Mouse (Mus musculus) MEL (cell line): ENCODE measurements around the gene Mcl1. TPM values are rescaled to one million over a fixed set of nuclear protein-coding genes. Genes with fewer than 3 reads are reported as not detected.

Source experiments
- DNase-seq: peaks from one replicate; pipeline ENCODE4 v3.0.0; 2011; ENCODE audit warnings: low read depth, low spot score
- H3K27ac ChIP-seq: 2 replicates; pipeline ENCODE4 v1.5.1; 2012; ENCODE audit warnings: low read depth, mild to moderate bottlenecking, control low read depth, low read length, moderate library complexity; ENCODE audit not compliant: control insufficient read depth
- H3K27me3 ChIP-seq, 2 experiments: fragments of 150-350 bp in 1 of 2; sonication (generic) in 1 of 2; 2 replicates each; pipeline ENCODE4 v1.6.1; 2012; ENCODE audit warnings: low read length in 2 of 2, mild to moderate bottlenecking in 2 of 2, improper control_type of control experiment in 1 of 2, moderate library complexity in 1 of 2; ENCODE audit not compliant: insufficient read depth in 2 of 2, control insufficient read depth in 1 of 2
- H3K36me3 ChIP-seq, 2 experiments: 2 replicates each; pipeline ENCODE4 v1.6.1; 2012 to 2014; ENCODE audit warnings: low read length in 2 of 2, improper control_type of control experiment in 1 of 2, inconsistent platforms in 1 of 2, mild to moderate bottlenecking in 1 of 2; ENCODE audit not compliant: insufficient read depth in 2 of 2, control insufficient read depth in 1 of 2
- H3K4me1 ChIP-seq, 2 experiments: fragments of 150-350 bp in 1 of 2; sonication (generic) in 1 of 2; 2 replicates each; pipeline ENCODE4 v1.6.1; 2012; ENCODE audit warnings: low read length in 2 of 2, improper control_type of control experiment in 1 of 2, mild to moderate bottlenecking in 1 of 2; ENCODE audit not compliant: insufficient read depth in 2 of 2, control insufficient read depth in 1 of 2
- H3K4me3 ChIP-seq, 2 experiments: fragments of 150-350 bp in 1 of 2; sonication (generic) in 1 of 2; 2 replicates each; pipeline ENCODE4 v1.5.1; 2012; ENCODE audit warnings: low read depth in 2 of 2, low read length in 2 of 2, mild to moderate bottlenecking in 2 of 2, moderate library complexity in 2 of 2, control low read depth in 1 of 2, improper control_type of control experiment in 1 of 2; ENCODE audit not compliant: control insufficient read depth in 1 of 2, insufficient read depth in 1 of 2
- H3K79me2 ChIP-seq: 2 replicates; pipeline ENCODE4 v1.6.1; 2012; ENCODE audit warnings: mild to moderate bottlenecking, low read length, moderate library complexity; ENCODE audit not compliant: control insufficient read depth, poor library complexity, insufficient read depth
- H3K9ac ChIP-seq: 2 replicates; pipeline ENCODE4 v1.6.1; 2012; ENCODE audit warnings: low read depth, mild to moderate bottlenecking, control low read depth, low read length, moderate library complexity; ENCODE audit not compliant: control insufficient read depth, poor library complexity, severe bottlenecking
- H3K9me3 ChIP-seq: fragments of 150-350 bp; sonication (generic); replicated peaks from 2 replicates; pipeline ENCODE4 v1.6.1; 2012; ENCODE audit warnings: mild to moderate bottlenecking, low read length, improper control_type of control experiment, moderate library complexity; ENCODE audit not compliant: insufficient read depth
- BHLHE40 ChIP-seq: IDR thresholded peaks from 2 replicates; pipeline ENCODE4 v1.6.1; 2012; ENCODE audit warnings: low read depth, mild to moderate bottlenecking, inconsistent platforms, low read length, improper control_type of control experiment, borderline replicate concordance
- CHD2 ChIP-seq: IDR thresholded peaks from 2 replicates; pipeline ENCODE4 v1.6.1; 2011; ENCODE audit warnings: low read length, improper control_type of control experiment
- CTCF ChIP-seq, 3 experiments: IDR thresholded peaks in 2 of 3; conservative IDR thresholded peaks in 1 of 3; 2 replicates each; pipeline ENCODE4 v1.5.1; 2011 to 2012; ENCODE audit warnings: low read length in 3 of 3, low read depth in 2 of 3, mild to moderate bottlenecking in 2 of 3, improper control_type of control experiment in 1 of 3, inconsistent platforms in 1 of 3, mixed read lengths in 1 of 3, moderate library complexity in 1 of 3; ENCODE audit not compliant: control insufficient read depth in 1 of 3, insufficient read depth in 1 of 3, poor library complexity in 1 of 3, severe bottlenecking in 1 of 3
- ELF1 ChIP-seq: IDR thresholded peaks from 2 replicates; pipeline ENCODE4 v1.6.1; 2014; ENCODE audit warnings: low read depth, mild to moderate bottlenecking, inconsistent platforms, low read length, improper control_type of control experiment, moderate library complexity
- ETS1 ChIP-seq: IDR thresholded peaks from 2 replicates; pipeline ENCODE4 v1.6.1; 2012; ENCODE audit warnings: low read depth, mild to moderate bottlenecking, inconsistent platforms, low read length, improper control_type of control experiment, moderate library complexity
- GABPA ChIP-seq: IDR thresholded peaks from 2 replicates; pipeline ENCODE4 v1.6.1; 2012; ENCODE audit warnings: low read depth, mild to moderate bottlenecking, inconsistent platforms, low read length, improper control_type of control experiment, moderate library complexity
- JUND ChIP-seq: IDR thresholded peaks from 2 replicates; pipeline ENCODE4 v1.6.1; 2011; ENCODE audit warnings: low read depth, mild to moderate bottlenecking, improper control_type of control experiment, low read length
- KAT2A ChIP-seq: conservative IDR thresholded peaks from 2 replicates; pipeline ENCODE4 v1.6.1; 2012; ENCODE audit warnings: low read depth, low read length, improper control_type of control experiment, inconsistent platforms
- MAFK ChIP-seq: IDR thresholded peaks from 2 replicates; pipeline ENCODE4 v1.6.1; 2011; ENCODE audit warnings: low read depth, mild to moderate bottlenecking, low read length, improper control_type of control experiment, borderline replicate concordance
- MAZ ChIP-seq: IDR thresholded peaks from 2 replicates; pipeline ENCODE4 v1.6.1; 2012; ENCODE audit warnings: low read depth, mild to moderate bottlenecking, inconsistent platforms, low read length, improper control_type of control experiment
- MEF2A ChIP-seq: IDR thresholded peaks from 2 replicates; pipeline ENCODE4 v1.6.1; 2014; ENCODE audit warnings: low read depth, mild to moderate bottlenecking, inconsistent platforms, low read length, improper control_type of control experiment; ENCODE audit not compliant: poor library complexity, insufficient replicate concordance, severe bottlenecking; ENCODE audit errors: extremely low read depth
- MXI1 ChIP-seq: IDR thresholded peaks from 2 replicates; pipeline ENCODE4 v1.6.1; 2011; ENCODE audit warnings: mild to moderate bottlenecking, low read depth, low read length, improper control_type of control experiment
- MYB ChIP-seq: IDR thresholded peaks from 2 replicates; pipeline ENCODE4 v1.6.1; 2011; ENCODE audit warnings: mild to moderate bottlenecking, low read depth, low read length, improper control_type of control experiment
- NELFE ChIP-seq: IDR thresholded peaks from 2 replicates; pipeline ENCODE4 v1.6.1; 2011; ENCODE audit warnings: low read depth, low read length, improper control_type of control experiment
- POLR2A ChIP-seq, 2 experiments: IDR thresholded peaks; 2 replicates each; pipeline ENCODE4 v1.6.1; 2011 to 2012; ENCODE audit warnings: low read length in 2 of 2, mild to moderate bottlenecking in 2 of 2, control low read depth in 1 of 2, improper control_type of control experiment in 1 of 2, low read depth in 1 of 2, moderate library complexity in 1 of 2; ENCODE audit not compliant: control insufficient read depth in 1 of 2, insufficient read depth in 1 of 2, poor library complexity in 1 of 2
- POLR2AphosphoS5 ChIP-seq: IDR thresholded peaks from 2 replicates; pipeline ENCODE4 v1.6.1; 2012; ENCODE audit warnings: low read depth, borderline replicate concordance, mild to moderate bottlenecking, inconsistent platforms, low read length, moderate library complexity, mixed read lengths
- RCOR1 ChIP-seq: IDR thresholded peaks from 2 replicates; pipeline ENCODE4 v1.6.1; 2012; ENCODE audit warnings: low read depth, mild to moderate bottlenecking, inconsistent platforms, low read length, improper control_type of control experiment
- SIN3A ChIP-seq: IDR thresholded peaks from 2 replicates; pipeline ENCODE4 v1.6.1; 2012; ENCODE audit warnings: low read length, improper control_type of control experiment, inconsistent platforms
- TAL1 ChIP-seq: IDR thresholded peaks from 2 replicates; pipeline ENCODE4 v1.6.1; 2012; ENCODE audit warnings: mild to moderate bottlenecking, inconsistent platforms, low read length, moderate library complexity, mixed read lengths
- TBP ChIP-seq: IDR thresholded peaks from 2 replicates; pipeline ENCODE4 v1.8.0; 2011; ENCODE audit warnings: low read depth, low read length, improper control_type of control experiment
- TCF12 ChIP-seq: IDR thresholded peaks from 2 replicates; pipeline ENCODE4 v1.6.1; 2014; ENCODE audit warnings: low read depth, mild to moderate bottlenecking, inconsistent platforms, low read length, improper control_type of control experiment, moderate library complexity
- USF2 ChIP-seq, 2 experiments: IDR thresholded peaks; 2 replicates each; pipeline ENCODE4 v1.6.1; 2011 to 2012; ENCODE audit warnings: improper control_type of control experiment in 2 of 2, low read length in 2 of 2, borderline replicate concordance in 1 of 2, inconsistent platforms in 1 of 2, low read depth in 1 of 2, mild to moderate bottlenecking in 1 of 2; ENCODE audit not compliant: insufficient read depth in 1 of 2
- ZKSCAN1 ChIP-seq: IDR thresholded peaks from 2 replicates; pipeline ENCODE4 v1.6.1; 2012; ENCODE audit warnings: low read depth, mild to moderate bottlenecking, inconsistent platforms, low read length, improper control_type of control experiment, moderate library complexity
- polyA plus RNA-seq, 2 experiments: library from polyadenylated mRNA; stranded (reverse) in 1 of 2; unstranded in 1 of 2; fragments of >175 nt in 1 of 2; fragments of >200 nt in 1 of 2; gene quantifications; 2 replicates each; pipeline versions ENCODE4 v1.2.1 to v1.2.4; 2012; ENCODE audit warnings: low replicate concordance in 2 of 2, low read depth in 1 of 2; ENCODE audit not compliant: insufficient read length in 2 of 2, insufficient read depth in 1 of 2, missing spikeins in 1 of 2
- total RNA-seq: library from RNA; depleted of rRNA; stranded (reverse); fragments of 300-350 nt; gene quantifications from 2 replicates; pipeline ENCODE4 v1.2.3, GENCODE M21; 2012

The Mcl1 gene
- total and polyA plus RNA-seq, 3 experiments = 142 to 211 (median 156) TPM

DNA sequence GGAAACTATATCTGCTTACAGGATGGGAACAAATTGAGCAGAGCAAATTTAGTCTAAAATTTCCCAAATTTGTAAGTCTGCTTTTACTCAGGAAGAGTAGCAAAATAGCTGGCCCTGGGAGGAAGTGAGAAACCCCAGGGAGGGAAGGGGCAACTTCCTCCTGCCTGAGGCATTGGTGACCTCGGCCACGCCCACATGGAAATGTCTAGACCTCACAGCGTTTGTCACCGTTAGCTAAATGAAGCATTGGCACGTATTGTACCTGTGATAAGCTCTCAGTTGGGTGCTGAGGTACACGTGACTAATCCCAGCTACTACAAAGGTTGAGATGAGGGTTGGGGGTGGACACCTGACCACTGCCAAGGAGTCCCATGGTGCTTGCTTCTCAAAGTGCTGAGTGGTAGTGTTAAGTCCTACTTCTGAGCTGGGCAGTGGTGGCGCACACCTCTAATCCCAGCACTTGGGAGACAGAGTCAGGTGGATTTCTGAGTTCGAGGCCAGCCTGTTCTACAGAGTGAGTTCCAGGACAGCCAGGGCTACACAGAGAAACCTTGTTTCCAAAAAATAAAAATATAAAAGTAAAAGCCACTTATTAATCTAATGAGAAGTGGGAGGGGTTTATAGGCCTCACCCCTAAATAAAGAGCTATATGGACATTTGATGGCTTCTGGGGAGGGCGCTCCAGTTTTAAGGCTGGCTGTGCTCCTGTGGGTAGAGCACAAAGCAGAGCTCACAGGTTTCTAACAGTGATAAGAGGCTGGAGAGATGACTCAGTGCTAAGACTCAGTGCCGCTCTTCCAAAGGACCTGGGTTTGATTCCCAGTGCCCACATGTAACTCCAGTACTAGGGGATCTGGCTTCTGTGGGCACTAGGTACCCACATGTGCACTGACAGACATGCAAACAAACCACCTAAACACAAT, 13.0 kb upstream of the Mcl1 start (continued):
- TF ChIP-seq MEF2A = no peak
- peak; percentile 66; the same call in 1 of the 2 replicates for TF ChIP-seq SIN3A
- no peak for TF ChIP-seq CHD2
- TF ChIP-seq, all 39 proteins: peak for 22

- H3K4me3 ChIP-seq = no peak overlapping the region
- H3K27me3 ChIP-seq = no peaks in the 10 kb centered on the region
- no peaks in the 10 kb centered on the region for H3K9me3 ChIP-seq
- no peak overlapping the region for H3K27ac ChIP-seq
- H3K4me1 ChIP-seq = peaks cover 32 to 59% of the 10 kb centered on the region in 2 experiments
- peaks cover 0 to 57% of the 10 kb centered on the region in 2 experiments; a peak in 2 of 4 replicates for H3K36me3 ChIP-seq
- TF ChIP-seq POLR2AphosphoS5 (no peak), USF2 (IDR thresholded peaks at IDR 0.05; ENCODE audit: borderline replicate concordance in 1 of 2, insufficient read depth in 1 of 2, low read depth in 1 of 2, low read length in 2 of 2) (no peak), SIN3A (no peak)
- no peak for DNase-seq
- H3K9ac ChIP-seq = no peak overlapping the region
- H3K79me2 ChIP-seq = no peaks in the 10 kb centered on the region
Measured at GRCm38 (mm10) chr3:95648016-95648415, 10.6 kb upstream of the Mcl1 start.

DNA sequence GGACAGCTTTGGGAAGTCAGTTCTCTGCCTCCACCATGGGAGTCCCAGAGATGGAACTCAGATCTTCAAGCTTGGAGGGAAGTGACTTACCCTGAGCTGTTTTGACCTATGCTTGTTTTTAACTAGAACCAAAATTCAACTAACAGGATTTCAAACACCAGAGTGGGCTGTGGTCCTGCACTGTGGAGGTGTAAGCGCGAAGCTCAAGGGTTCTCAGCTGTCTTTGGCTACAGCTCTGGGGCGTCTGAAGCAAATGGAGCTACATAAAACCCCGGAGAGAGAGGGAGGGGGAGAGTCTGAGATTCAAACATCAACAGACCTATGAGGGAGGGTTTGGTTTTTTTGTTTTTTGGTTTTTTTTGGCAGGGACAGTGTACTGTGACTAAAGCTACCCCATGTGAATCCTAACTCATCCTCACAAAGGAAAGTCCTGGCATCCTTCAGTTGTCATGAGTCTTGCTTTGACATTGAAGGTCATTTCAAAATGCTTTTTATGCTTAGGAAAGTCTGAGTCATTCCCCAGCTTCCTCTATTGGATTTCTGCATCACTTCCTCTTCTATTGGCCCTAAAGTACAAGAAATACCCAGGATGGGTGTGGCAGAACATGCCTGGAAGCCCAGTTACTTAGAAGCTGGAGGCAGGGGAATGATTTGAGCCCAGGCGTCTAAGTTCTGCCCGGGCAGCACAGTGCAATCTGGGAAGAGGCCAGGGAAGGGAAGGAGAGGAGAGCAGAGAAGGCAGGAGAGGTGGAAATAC, 8.1 kb upstream of the Mcl1 start:
- Histone ChIP-seq H3K36me3 (peaks cover 0 to 39% of the 10 kb centered on the region in 2 experiments; a peak in 2 of 4 replicates), H3K27ac (peak overlapping the region; percentile 87), H3K27me3 (no peaks in the 10 kb centered on the region), H3K4me1 (peaks cover 21 to 42% of the 10 kb centered on the region in 2 experiments), H3K9ac (peak overlapping the region; percentile 47), H3K9me3 (no peaks in the 10 kb centered on the region), H3K79me2 (no peaks in the 10 kb centered on the region), H3K4me3 (peak overlapping the region; percentile 0 to 3; a peak in 1 of 4 replicates)
- DNase-seq = peak; percentile 99
- TF ChIP-seq MAFK (0 out of 2 replicates have a peak, but pooled peaks have one; percentile 62), BHLHE40 (0 out of 2 replicates have a peak, but pooled peaks have one; percentile 18), NELFE (peak; percentile 41), TCF12 (peak; percentile 45; the same call in 1 of the 2 replicates), ELF1 (peak; percentile 68), MYB (0 out of 2 replicates have a peak, but pooled peaks have one; percentile 28), JUND (peak; percentile 99), KAT2A (peak; percentile 26; the same call in 1 of the 2 replicates), CTCF (IDR thresholded peaks at IDR 0.05 in 2 of 3, conservative IDR thresholded peaks at IDR 0.05 in 1 of 3; ENCODE audit: control insufficient read depth in 1 of 3, insufficient read depth in 1 of 3, low read depth in 2 of 3, low read length in 3 of 3, poor library complexity in 1 of 3, severe bottlenecking in 1 of 3) (no peak), RCOR1 (peak; percentile 90), MAZ (peak; percentile 71; the same call in 1 of the 2 replicates), MEF2A (0 out of 2 replicates have a peak, but pooled peaks have one; percentile 16), ZKSCAN1 (no peak), ETS1 (peak; percentile 90), POLR2A (IDR thresholded peaks at IDR 0.05; ENCODE audit: control insufficient read depth in 1 of 2, insufficient read depth in 1 of 2, low read depth in 1 of 2, low read length in 2 of 2, poor library complexity in 1 of 2) (peak in 1 of 2 experiments; percentile 47; a peak in 2 of 4 replicates), GABPA (peak; percentile 66; the same call in 1 of the 2 replicates), MXI1 (peak; percentile 82), CHD2 (peak; percentile 30; the same call in 1 of the 2 replicates), TAL1 (no peak), TBP (peak; percentile 54; the same call in 1 of the 2 replicates)
